Mouse (Mus musculus) left cerebral cortex, postnatal 14 days (tissue): ENCODE data around the gene Pdcd1lg2. TPM values are rescaled to one million over a fixed set of nuclear protein-coding genes. Genes with fewer than 3 reads are reported as not detected.

Experiments
- DNase-seq, 2 experiments: peaks; one replicate each; pipeline ENCODE4 v3.0.0; 2021 to 2022; ENCODE audit warnings: low spot score in 2 of 2, mixed read lengths in 1 of 2
- intact Hi-C: fragments of 180-260 bp; cut with DNase I; formaldehyde crosslinking; loops from one replicate; pipeline ENCODE4 v1.15.1; 2025
- long read RNA-seq, 2 experiments: library from polyadenylated mRNA; stranded (forward); transcript quantifications; one replicate each; pipeline ENCODE4 v2.0.0; 2021
- total RNA-seq, 2 experiments: library from RNA; stranded (reverse); gene quantifications; 2 replicates each; pipeline ENCODE4 v1.2.3; 2021

Gene Pdcd1lg2
- under 1 TPM in 1 of 2 experiments, not detected in 1; 0.19 TPM for total RNA-seq
- long read RNA-seq, experiment 1 = 0 reads
- long read RNA-seq, experiment 2 = 0 reads

- intact Hi-C loops = no loop called here
- no peak for DNase-seq
Measured at GRCm38 (mm10) chr19:29410619-29411018, at the start of gene Pdcd1lg2. TSS of gene Pdcd1lg2 (plus strand) at chr19:29410919.

DNA sequence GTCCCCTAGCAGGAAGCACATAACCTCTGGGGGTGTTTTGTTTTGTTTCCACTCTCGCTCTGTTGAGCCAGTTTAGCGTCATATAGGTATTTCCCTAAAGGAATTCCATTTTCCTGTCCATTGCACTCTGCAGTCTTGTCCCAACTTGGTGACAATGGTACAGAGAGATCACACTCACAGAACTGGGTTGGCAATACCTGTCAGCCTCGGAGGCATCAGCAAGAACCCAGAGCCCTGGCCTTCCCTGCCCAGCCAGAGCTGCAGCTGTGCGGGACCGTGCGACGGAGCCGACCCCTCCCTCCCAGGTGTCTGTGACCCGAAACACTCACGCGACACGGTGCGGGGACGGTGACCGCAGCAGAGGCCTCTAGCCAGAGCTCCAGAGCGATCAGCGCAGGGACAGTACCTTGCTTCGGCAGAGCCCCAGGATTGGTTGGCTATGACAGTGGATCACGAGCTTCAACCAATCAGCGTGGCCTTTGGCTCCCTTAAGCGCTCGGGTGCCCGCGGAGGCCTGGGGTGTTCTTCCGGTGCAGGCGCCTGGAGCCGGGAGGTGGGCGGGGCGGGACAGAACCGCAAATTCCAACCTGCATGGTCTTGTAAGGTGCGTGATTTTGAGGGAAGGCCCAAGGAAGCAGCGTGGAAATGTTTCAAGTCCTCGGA lies 49.1 kb upstream of the Pdcd1lg2 start:
- intact Hi-C loops = no loop called here
- DNase-seq = peak; percentile 92 to 94

- no peak for DNase-seq
- intact Hi-C loops = no loop called here
Measured at GRCm38 (mm10) chr19:29362173-29362930, 48.4 kb upstream of the Pdcd1lg2 start.

- intact Hi-C loops = no loop called here
- no peak for DNase-seq
Measured at GRCm38 (mm10) chr19:29363557-29363956, 47.2 kb upstream of the Pdcd1lg2 start.

GRCm38 (mm10) chr19:29364076-29364475 lies 46.6 kb upstream of the Pdcd1lg2 start:
- intact Hi-C loops = no loop called here
- DNase-seq = no peak

GRCm38 (mm10) chr19:29365105-29365504 lies 45.6 kb upstream of the Pdcd1lg2 start:
- intact Hi-C loops = no loop called here
- DNase-seq = peak in 1 of 2 experiments; percentile 36

- intact Hi-C loops = no loop called here
- DNase-seq = no peak
Measured at GRCm38 (mm10) chr19:29366226-29366968, 44.3 kb upstream of the Pdcd1lg2 start.

- peak; percentile 47 to 55 for DNase-seq
- intact Hi-C loops = no loop called here
Measured at GRCm38 (mm10) chr19:29366969-29367622, 43.6 kb upstream of the Pdcd1lg2 start, which contains the start of the genes Plgrkt and Cd274. TSS of gene Plgrkt (minus strand) at chr19:29367390. TSS of gene Cd274 (plus strand) at chr19:29367455.

DNA sequence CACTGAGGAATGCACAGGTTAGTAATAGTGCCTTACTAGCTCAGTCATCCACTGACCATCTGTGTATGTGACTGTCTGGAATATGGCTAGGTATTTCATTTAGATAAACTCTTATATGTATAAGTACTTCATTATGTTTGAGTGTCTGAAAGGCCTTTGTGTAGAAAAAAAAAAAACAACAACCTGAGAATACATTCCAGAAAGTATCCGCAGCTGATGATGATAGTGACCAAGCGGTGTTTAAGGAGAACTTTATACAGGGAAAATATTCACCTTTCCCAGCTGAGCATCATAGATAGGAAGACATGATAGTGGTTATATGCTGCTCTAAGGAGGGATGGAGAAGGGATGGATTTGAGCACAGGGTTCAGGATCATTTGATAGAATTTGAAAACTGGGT lies 42.7 kb upstream of the Pdcd1lg2 start:
- DNase-seq = no peak
- intact Hi-C loops = no loop called here

DNA sequence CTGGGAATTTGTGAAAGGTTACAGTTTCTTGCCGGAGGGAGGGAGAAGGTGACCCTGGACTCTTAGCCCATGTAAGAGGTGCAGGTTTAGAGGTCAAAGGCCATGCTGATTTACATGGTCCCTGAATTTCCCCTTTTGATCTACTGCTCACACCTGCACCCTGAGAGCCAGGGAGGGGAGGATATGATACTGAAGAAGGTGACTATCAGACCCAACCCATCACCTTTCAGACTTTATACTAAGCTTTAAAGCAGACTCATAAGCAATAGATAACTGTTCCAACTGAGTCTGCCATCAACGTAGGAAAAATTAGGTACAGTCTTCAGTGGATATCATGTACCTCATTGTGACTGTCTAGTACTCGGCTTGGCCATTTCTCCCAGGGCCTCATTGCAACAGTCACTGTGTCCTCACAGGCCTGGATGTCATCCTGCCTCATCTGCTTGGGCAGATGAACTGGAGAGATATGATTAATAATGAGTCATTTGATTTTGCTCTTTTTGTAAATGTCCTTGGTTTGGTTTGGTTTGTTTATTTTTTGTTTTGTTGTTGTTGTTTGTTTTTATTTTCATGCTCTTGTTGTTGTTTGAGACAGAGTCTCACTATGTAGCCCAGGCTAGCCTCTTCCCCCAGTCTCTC lies 41.9 kb upstream of the Pdcd1lg2 start:
- intact Hi-C loops = no loop called here
- no peak for DNase-seq

- DNase-seq = no peak
- intact Hi-C loops = no loop called here
Measured at GRCm38 (mm10) chr19:29370112-29370511, 40.6 kb upstream of the Pdcd1lg2 start.

DNA sequence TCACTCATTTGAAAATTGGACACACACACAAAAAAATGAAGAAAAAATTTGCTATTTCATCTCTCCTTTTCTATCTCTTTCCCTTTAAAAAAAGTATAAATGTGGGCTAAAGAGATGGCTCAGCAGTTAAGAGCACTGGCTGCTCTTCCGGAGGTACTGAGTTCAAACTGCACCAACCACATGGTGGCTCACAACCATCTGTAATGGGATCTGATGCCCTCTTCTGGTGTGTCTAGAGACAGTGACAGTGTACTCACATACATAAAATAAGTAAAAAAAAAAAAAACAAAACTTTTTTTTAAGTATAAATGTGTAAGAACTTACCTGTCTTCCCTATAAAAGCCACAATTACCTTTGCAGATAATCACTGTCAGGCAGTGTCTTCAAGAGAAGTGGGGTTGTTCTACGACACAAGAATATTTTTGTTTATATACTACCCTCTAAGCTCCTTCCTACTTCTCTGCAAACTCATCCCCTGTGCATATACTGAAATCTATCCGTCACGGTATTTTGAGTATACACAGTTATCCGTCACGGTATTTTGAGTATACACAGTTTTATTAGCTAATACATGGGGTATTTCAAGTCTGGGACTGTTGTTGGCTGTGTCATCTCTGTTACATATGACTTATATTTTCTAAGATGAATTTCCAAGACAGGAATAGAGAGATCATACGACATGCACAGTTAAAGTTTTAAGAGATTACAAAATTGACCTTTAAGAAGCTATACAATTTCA lies 40.0 kb upstream of the Pdcd1lg2 start:
- intact Hi-C loops = no loop called here

DNA sequence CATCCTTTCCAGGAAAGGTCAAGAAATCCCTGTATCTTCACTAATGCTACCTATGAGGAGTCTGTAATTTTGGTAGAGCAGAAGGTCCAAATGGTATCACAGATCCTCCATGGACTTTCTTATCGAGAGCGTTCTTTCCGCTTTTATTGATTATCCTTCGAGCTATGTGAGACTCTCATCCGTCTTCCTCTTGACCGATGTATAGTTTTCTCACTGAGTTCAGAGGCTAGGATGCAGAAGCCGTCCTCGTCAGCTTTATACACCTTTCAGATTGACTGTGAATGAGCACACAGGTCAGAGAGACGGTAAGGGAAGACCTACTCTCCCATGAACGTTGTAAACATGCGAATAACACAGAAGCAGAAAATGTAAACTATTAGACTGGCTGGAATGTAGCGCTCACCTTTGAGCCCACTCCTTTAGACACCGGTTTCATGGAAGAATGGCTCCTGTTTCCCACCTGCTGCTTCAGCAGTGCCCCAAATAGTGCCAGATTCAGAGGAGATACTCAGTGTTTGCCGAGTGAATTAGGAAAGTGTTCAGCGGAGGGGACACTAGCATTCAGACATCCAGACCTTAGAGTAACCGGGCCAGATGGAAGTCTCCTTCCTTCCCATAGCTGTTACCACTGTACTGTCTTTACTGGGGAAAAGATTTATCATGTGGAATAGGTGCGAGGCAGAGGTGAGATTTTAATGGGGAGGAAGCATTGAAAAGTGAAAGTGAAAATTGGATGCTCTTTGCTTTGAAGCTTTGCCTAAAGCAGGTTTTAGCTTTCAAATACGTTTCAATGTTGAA lies 39.2 kb upstream of the Pdcd1lg2 start:
- intact Hi-C loops = loop anchor here (2.0 kb wide), 1 partner anchor 129 kb away; no protein-coding TSS in a partner anchor

More for the DNA sequence above, 40.0 kb upstream of the Pdcd1lg2 start:
- no peak for DNase-seq

DNA sequence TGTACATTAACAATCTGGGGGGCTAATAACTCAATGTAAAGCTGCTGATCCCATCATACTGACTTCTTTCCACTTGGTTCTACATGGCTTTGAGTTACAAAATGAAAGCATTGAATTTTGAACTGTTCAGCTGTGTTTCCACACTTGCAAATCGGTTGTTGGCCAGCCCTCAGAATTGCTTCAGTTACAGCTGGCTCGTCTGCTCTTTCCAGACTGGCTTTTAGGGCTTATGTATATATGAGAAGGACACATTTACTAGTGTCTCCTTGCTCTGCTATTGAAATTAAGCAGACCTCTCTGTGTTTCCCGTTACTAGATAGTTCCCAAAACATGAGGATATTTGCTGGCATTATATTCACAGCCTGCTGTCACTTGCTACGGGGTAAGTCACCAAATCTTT lies 38.6 kb upstream of the Pdcd1lg2 start:
- intact Hi-C loops = loop anchor here (2.0 kb wide), 1 partner anchor 129 kb away; no protein-coding TSS in a partner anchor
- peak; percentile 51 for DNase-seq

More for the DNA sequence above, 39.2 kb upstream of the Pdcd1lg2 start:
- no peak for DNase-seq

- intact Hi-C loops = loop anchor here (2.0 kb wide), 1 partner anchor 128 kb away; no protein-coding TSS in a partner anchor
- no peak for DNase-seq
Measured at GRCm38 (mm10) chr19:29372621-29373020, 38.1 kb upstream of the Pdcd1lg2 start.

- no peak for DNase-seq
- intact Hi-C loops = loop anchor here (2.0 kb wide), 1 partner anchor 127 kb away; no protein-coding TSS in a partner anchor
Measured at GRCm38 (mm10) chr19:29373438-29373837, 37.3 kb upstream of the Pdcd1lg2 start.

GRCm38 (mm10) chr19:29374947-29375346 lies 35.8 kb upstream of the Pdcd1lg2 start:
- intact Hi-C loops = no loop called here
- DNase-seq = no peak
